Mouse (Mus musculus): ENCODE data around the gene Abtb1.

DNA sequence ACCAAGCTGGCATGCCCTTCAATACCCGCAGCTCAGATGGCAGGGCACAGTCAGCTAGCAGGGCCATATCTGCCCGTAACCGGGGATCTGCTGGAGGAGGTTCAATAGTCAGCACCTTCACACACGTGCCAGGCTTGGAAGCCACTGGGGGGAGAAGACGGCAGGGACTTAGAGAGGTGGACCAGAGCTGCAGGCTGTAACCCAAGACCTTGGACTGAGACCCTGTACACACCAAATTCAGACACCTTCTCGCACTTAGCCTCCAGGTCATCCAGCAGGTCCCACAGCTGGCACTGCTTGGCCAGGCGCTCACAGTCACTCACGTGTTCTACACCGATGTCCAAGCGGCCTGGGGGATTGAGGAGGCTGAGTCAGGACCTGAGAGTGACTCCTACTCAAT lies 3.2 kb downstream of the Abtb1 start:
- TF ChIP-seq GATA1 (IDR thresholded peaks at IDR 0.05; ENCODE audit: borderline replicate concordance, low read length) (no peak), FLI1 (IDR thresholded peaks at IDR 0.05; ENCODE audit: low read length) (no peak)
